Mouse (Mus musculus) spleen, postnatal 10 days (tissue): ENCODE data around the gene Zfp871.

Experiments
- DNase-seq, 2 experiments: peaks; one replicate each; pipeline ENCODE4 v3.0.0; 2021 to 2022; ENCODE audit warnings: low spot score in 2 of 2

Gene Zfp871

DNA sequence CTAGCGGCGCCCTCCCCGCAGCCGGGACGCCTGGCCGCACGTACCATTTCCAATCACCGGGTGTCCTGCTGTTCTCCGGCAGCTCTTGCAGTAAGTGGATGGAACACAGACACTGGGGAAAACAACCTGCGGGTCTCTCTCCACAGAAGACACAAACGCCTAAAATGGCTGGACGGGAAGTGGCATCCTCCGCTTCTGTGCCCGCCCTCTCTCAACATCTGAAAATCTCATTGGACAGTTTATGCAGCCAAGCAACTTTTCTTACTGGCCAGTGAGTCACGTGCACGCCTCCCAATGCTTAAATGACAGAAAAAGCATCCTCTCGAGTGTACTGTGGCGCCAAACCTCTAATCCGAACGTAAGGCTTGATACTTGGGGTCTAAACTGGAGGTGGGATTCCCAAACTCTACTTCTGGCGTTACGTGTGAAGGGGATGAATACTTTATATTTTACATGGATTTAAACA lies at the start of gene Zfp871:
Gene Zfp871, minus strand, starts transcription at position 194 of the 466 bp plus-strand sequence.
- peak; percentile 83 to 88 for DNase-seq

DNA sequence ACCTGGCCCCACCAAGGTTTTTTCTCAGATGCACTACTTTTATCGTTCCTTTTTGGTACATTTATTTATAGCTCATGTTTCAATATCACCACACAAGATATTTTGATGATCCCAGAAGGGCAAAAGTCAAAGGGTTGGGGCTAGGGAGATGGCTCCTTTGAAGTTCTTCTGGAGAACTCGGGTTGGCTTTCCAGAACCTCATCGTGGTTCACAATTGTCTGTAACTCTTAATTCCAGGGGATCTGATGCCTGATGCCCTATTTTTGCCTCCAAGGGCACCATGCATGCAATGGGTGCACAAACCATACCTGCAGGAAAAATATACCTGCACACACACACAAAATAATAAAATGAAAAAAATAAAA lies 42.3 kb upstream of the Zfp871 start:
- no peak for DNase-seq

DNA sequence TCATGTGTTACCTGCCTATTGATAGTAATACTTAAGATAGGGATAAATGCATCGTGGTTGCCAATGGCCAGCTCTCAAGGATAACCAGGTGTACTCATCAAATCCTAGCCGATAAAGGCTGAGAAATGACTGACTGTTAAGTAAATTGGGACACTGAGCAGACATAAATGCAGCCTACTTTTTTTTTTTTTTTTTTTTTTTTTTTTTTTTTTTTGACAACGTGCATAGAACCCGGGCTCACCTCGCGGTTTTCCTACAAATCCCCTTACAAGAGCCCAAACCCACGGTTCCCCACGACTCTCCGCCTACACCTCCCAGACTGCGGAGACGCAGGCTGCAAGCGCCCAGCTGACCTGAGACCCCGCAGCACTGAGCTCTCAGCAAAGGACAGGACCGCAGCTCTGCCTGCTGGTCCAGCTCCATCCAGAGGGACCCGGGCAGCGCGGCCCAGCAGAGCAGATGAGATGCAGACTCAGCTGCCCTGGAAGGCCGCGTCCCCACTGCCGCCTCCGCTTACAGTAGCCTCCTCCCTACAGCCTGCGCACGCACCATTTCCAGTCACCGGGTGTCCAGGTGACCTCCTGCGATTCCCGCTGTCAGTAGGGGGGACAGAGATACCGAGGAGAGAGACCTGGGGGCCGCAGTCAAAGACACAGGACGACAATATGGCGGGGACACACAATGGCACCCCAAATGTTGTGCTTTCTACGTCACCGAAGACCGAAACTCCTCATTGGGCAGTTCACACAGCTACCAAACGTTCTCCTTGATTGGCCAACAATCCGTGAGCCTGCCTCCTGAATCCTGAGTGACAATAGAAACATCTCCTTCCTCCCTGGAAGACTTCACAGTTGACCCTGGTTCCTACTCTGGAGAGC lies 41.7 kb upstream of the Zfp871 start, which contains the start of gene Zfp799:
Gene Zfp799, minus strand, starts transcription at position 722 of the 878 bp plus-strand sequence.
- peak; percentile 43 to 62 for DNase-seq

DNA sequence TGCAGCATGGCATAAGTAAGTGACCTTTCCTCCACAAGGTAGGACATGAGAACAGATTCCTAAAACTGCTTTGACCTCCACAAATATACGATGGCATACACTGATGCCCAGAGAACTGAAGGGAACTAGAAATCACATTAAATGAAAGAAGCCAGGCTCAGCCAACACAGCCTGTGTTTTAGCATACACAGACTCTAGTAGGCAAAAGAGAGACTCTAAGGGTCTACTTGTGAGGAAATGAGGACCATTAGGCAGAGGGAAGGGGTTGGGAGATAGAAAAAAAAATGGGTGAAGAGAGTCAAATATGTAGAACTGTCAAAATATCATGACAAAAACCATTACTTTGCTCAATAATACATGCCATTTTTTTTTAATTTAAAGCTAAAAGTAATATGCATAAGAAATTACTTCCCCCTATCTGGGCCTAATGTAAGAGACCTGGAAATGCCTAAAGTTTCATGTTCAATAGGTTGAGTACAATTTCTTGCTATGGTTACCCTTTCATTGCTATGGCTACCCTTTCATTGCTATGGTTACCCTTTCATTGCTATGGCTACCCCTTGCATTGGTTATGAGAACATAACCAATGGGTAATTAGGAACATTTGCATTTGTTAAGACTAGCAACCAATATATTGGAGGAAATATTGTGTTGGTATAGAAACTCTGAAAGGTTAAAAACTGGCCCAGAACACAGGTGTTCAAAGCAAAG lies 28.1 kb upstream of the Zfp871 start:
- no peak for DNase-seq

DNA sequence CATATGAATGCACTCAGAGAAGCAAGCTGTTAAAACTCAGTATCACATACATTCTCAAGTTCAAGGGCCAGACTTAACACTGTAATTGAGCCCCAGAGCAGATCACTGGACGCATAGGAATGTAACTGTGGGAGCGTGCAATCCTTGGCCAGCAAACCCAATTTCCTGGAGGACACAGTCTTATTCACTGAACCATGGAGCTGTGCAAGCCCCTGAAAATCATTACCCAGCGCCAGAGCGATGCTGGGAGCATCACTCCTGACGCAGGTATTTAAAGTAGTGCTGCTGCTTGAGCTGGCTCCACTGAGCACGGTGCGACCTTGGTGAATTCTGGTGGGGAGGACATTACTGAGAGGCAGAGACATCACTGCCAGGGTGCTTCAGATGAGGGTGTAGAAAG lies 26.0 kb upstream of the Zfp871 start:
- no peak for DNase-seq

DNA sequence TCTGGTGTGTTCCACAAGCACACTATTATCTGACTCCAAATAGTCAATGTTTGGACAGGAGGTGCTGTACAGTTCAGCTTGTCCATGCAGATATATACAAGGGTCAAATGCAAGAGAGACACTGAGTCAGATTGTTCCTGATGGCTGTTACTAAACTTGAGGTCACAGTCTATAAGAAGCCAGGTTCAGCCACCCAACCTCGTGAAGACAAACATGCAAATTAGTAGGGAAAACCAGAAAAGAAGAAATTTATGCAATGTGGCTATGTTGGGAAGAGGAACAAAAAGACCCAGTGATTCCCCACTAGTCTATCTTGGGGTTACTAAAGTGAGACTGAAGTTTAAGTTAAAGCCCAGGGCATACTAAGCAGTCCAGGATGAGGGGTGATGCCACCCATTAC lies 22.6 kb upstream of the Zfp871 start:
- DNase-seq: no peak

DNA sequence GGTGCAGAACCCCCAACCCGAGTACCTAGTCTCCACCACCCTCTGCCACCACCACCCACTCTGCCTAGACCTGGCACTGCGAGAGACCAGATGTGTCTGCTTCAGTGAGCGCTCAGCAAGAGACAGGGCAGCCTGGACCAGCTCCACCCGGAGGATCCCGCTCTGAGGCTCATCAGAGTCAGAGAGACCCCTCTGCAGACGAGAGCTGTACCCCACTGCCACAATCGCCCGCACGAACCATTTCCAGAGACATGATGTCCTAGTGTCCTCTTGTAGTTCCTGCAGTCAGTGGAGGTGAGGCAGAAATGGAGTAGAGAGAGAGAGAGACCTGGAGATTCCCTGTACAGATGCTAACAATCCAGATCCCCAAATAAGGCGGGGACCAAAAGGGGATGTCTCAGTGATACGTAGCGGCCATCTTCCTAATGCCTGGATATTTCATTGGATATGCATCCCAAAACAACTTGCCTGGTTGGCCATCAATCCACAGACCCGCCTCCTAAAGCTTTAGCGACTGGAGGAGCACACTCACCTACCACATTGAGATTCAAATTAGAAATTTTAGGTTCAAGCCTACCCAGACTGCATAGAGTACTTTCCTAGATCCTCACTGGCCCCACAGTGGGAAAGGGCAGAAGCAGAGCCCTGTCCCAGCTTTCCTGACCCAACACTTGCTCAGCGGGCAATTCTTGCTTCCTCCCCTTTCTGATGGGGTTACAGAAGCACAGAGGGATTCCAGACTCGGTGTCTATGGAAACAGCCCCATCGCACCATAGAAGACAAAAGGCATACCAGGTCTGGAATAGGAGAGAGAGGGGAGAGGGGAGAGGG lies 21.7 kb upstream of the Zfp871 start, which contains the start of gene Zfp811:
Gene Zfp811, minus strand, starts transcription at position 388 of the 831 bp plus-strand sequence.
- DNase-seq: no peak

DNA sequence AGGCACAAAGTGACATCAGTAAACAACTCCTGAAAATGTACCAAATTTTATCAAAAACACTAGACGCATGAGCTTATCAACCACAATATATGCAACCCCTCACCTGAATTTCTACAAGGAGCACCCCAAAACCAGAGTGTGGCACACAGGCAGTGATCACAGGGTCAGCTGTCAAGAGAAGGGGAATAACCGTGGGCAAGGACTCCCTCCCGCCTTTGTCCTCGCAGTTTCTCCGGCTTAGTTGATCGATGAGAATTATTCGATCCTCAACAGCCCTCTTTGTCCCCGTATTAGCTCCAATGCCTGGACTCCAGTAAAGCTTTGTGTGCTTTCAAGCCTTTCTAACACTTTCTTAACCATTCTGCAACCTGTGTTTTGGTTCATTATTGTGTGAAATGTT lies 20.8 kb upstream of the Zfp871 start:
- no peak for DNase-seq

DNA sequence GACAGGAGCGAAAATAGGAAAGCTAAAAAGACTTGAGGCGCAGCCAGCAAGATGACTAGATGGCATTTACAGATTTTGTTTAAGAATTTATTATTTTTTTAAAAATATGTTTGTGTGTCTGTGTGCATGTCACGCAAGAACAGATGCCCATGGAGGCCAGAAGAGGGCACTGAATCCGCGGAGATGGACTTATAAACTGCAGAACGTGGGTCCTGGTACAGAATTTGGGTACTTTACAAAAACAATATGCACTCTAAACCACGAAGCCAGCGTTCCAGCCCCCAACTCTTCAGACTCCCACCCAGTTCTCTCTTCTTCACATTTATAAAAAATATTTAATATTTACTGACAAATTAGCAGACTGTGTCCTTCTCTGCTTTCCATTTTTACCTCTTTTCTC lies 1.2 kb upstream of the Zfp871 start:
- DNase-seq: no peak

DNA sequence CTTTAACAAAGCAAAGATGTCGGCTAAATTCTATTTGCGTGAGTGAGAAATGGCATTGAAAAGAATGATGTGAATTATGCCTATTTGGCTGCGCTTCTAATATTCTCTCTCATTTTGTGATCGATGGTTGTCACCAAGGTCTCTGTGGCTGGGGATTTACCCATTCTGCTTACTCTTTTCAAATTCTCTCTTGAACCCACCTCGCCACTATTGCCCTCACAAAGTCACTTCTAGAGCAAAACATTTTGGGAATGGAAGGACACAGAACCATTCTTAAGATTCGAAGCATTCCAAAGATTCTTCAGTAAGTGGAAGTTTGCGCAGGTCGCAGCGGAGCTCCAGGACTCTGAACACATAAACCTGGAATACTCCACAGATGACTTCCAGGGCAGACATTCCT lies 489 bp upstream of the Zfp871 start:
- no peak for DNase-seq

DNA sequence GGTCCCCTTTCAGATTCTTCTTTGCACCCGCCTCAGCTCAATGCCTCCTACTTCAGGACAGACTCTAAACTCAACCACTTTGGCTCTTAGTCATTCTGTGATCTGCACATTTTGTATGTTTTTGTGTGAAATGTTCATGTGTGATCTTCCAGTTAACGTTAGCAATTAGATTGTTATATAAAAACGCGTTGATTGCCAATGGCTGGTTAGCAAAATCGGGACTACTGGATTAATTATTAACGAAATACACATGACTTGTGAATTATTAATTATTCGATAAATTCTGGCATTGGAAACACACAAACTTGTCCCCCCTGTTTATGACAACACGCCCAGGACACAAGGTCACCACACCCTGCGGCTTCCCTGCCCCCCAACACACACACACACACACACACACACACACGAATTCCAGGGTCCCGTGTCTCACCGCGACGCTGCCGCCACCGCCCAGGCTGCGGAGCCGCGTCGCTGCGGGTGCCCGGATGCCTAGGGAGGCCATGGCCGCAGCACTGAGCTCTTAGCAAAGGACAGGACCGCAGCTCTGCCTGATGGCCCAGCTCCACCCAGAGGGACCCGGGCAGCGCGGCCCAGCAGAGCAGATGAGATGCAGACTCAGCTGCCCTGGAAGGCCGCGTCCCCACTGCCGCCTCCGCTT lies 522 bp downstream of the Zfp871 start:
- DNase-seq: peak in 1 of 2 experiments; percentile 71

DNA sequence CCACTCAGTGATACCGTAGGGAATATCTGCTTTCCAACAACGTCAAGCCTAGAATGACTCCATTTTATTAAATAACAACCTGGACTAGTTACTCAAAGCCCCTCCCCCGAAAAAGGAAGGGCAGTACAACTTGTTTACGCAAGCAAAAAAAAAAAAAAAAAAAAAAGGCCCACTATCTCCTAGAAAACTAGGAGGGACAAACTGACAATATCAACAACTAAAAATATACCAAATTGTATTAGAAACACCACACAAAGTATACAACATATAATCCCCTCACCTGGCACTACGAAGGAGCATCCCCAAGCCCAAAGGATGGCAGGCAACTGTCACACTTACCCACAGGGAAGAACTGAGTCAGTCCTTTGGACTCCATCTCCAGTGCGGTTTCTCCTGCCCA lies 1.1 kb downstream of the Zfp871 start:
- DNase-seq: peak in 1 of 2 experiments; percentile 18

DNA sequence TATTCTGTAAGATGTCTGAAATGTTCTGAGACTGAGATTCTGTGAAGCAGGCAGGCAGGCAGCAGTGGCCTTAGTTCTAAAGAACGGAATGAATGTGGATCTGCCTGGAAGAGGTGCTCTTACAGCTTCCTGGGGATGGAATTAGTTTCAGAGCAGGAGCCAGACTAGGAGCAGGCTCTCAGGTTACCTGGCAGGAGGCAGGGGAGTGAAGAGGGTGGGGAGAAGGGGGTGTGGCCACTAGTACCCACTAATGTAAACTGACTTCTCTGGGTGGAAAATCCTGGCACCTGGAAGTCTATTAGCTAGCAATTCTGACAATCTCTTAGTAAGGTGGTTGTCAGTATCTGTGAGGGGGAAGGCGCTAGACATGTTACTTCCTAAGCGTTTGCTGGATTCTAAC lies 2.4 kb downstream of the Zfp871 start:
- no peak for DNase-seq

DNA sequence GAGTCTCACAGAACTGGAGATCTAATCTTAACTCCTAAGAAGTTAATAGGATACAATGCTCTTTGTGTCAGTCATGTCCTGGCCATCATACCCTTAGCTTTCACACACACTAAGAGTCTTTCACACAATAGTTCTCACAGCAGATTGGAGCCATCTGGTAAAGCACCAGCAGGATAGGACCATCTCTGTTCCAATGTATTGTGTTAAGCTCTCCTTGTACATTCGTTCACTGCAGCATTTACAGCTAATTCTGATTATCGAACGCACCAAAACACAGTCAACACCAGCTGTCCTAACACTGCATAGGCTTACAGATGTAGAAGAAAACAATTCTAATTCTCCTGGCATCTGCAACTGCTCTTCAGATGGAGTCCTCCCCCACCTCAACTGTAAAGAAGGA lies 10.5 kb downstream of the Zfp871 start:
- no peak for DNase-seq

DNA sequence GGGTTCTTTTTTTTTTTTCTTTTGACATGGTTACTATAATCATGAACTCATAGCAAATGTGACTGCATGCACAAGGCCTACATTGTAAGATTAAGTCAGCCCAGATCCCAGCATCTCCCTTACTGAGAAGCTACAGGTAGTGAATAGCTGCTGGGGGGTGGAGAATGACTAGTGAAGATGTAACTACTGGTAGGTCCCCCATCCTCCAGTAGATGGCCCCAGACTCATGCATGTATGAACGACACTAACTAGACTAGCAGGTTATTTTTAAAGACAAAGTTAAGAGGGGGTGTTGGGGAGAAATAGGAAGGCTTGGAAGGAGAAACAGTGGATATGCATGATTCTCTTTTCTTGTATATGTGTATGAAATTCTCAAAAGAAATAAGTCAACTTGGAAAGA lies 16.9 kb downstream of the Zfp871 start:
- peak in 1 of 2 experiments; percentile 36 for DNase-seq

DNA sequence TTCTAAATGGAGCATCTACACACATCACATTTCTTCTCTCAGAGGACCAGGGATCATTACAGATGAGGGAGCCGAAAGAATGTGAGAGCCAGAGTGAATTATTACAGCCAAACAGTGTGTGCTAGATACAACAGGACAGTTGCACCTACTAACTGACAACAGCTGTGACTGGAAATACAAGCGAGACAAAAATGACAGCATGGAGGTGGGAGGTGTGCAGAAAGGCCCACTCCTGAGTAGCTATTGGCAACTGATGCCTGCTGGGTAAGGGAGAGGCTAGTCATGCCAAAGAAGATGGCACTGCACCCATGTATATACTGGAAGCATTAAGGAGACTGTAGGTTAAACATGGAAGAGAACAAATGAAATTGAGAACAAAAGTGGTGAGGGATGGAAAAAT lies 21.7 kb downstream of the Zfp871 start:
- no peak for DNase-seq

DNA sequence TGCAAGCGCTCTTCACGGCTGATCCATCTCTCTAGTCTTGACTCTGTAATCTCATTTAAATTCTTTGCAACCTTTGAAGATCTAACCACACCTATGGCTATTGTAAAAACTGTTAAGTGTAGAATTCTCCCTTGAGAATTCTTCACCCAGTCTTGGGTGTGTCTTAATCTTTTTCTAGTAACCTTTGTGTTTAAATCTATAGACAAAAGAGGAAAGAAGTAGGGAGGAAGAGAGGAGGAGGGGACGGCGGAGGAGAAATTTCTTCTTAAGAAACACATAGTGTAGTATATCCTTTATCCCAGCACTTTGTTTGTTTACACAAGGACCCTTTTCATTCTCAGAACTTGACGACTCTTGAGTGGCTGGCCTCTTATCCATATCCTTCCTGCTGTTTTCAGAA lies 30.8 kb downstream of the Zfp871 start:
- no peak for DNase-seq

DNA sequence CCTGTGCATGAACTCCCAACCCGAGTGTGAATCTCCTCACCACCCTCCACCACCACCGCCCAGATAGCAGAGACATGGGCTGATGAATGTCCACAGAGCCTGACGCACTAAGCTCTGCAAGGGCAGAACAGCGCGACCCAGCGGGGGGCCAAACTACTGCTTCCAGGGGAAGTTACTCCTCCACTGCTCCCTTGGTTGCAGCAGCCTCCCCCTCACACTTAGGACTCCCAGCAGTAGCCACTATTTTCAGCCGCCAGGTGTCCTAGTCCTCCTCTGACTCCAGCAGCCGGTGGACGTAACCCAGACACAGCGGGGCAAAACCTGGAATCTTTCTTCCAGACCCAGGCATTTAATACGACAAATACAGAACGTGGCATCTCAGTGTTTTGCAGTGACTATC lies 34.5 kb downstream of the Zfp871 start:
- peak in 1 of 2 experiments; percentile 14 for DNase-seq

DNA sequence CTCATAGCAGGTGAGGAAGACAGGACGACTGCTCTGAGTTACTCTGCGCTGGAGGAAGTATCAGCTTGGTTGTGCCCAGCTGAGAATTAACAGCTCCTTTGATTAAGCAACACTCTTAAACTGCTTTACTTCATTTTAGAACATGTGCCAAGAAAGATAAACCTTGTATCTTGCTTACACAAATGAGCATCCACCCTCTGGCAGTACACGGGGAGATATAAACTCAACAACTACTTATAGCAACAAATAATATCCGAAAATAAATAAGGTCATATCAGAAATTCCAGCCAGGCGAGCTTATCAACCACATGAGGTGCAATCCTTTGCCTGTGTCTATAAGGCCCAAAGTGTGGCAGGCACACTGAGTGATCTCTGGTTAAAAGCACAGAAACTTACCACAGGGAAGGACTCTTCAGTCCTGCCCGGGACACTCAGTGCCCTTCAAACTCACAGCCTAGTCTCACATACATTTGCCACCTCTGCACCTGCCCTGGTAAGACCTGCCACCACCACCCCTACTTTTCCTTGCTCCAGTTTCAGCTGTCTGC lies 35.2 kb downstream of the Zfp871 start:
- no peak for DNase-seq

DNA sequence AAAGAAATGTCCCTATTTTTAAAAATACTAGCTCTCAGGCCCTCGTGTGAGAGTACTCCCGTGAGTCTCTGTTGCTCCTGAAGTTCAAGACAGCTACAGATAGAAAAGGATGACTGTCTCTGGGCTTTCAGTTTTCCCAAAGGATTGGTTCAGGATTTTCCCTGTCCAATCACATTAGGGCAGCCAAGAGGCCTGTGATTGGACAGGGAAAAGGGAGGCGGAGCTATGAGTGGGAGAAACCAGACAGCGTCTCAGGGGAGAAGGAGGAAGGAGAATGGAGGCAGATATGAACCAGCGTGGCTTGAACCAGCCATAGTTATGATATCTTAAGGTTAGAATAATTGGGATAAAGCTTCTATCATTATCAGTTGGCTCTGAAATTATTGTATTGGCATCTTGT lies 37.5 kb downstream of the Zfp871 start:
- no peak for DNase-seq

DNA sequence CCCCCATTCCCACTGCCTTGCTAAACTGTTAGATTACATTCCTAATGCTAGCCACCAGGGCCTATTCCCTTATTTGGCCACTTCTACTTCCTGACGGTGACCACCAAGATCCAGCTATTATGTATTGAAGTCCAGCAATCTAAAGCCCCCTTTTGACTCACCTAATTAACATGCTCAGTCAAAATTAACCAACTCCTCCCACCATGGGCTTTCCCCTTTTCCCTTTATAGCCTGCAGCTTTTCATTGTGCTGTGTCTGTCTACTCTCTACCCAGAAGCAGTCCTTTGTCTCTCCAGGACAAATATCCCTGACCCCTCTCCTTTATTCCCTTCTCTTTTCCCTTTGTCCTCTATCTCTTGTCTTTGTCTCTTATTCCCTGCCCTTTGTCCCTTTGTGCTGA lies 47.0 kb downstream of the Zfp871 start:
- no peak for DNase-seq
